Comparison of ENCODE assay signal across 35 mouse cellular contexts in genomic region chr7:28870901-28871664, GRCm38 (mm10). TPM values are rescaled to one million over a fixed set of nuclear protein-coding genes. Genes with fewer than 3 reads are reported as not detected.
A peak's percentile ranks its signal among the peaks of the same experiment; 100 is the strongest.
DNase-seq lines count a peak whose midpoint lies in the region; ATAC-seq and TF ChIP-seq lines count a peak whose summit lies in the region.
"Had no signal": no experiment of that assay in that cellular context is flagged by ENCODE, and none has a peak within 500 bp of the region (broad histone marks: within the 10 kb centered on the region; RNA-seq: fewer than 3 reads in every experiment).

No protein-coding gene starts in this region.

- no peaks in the 10 kb centered on the region for H3K36me3 ChIP-seq in liver, adult 2 months (ENCODE audit: control insufficient read depth, insufficient read depth, low read length)
- H3K36me3 ChIP-seq in liver, embryonic 12.5 days = no peaks in the 10 kb centered on the region
- H3K36me3 ChIP-seq: embryonic facial prominence, embryonic 10.5 days; embryonic facial prominence, embryonic 15.5 days; forebrain, embryonic 15.5 days; heart, embryonic 10.5 days; heart, embryonic 15.5 days; hindbrain, embryonic 12.5 days; intestine, embryonic 15.5 days; limb, embryonic 13.5 days; liver, embryonic 15.5 days; midbrain, embryonic 12.5 days; neural tube, embryonic 12.5 days had no signal

- H3K4me2 ChIP-seq in liver, embryonic 12.5 days = no peak overlapping the region
- H3K4me2 ChIP-seq: embryonic facial prominence, embryonic 15.5 days; forebrain, embryonic 15.5 days; heart, embryonic 15.5 days; hindbrain, embryonic 12.5 days; intestine, embryonic 15.5 days; limb, embryonic 13.5 days; liver, embryonic 15.5 days; midbrain, embryonic 12.5 days; neural tube, embryonic 12.5 days had no signal

- WGBS in liver, adult 2 months = 61% methylated on average over 24 of the region's 24 CpGs
- 73% methylated on average over 24 of the region's 24 CpGs for WGBS in liver, embryonic 12.5 days (ENCODE audit: insufficient replicate concordance)

- H3K4me3 ChIP-seq in liver, adult 2 months (ENCODE audit: insufficient read depth, low read depth, low read length) = no peak overlapping the region
- H3K4me3 ChIP-seq in liver, embryonic 12.5 days = no peak overlapping the region
- H3K4me3 ChIP-seq: embryonic facial prominence, embryonic 10.5 days; embryonic facial prominence, embryonic 15.5 days; forebrain, embryonic 15.5 days; heart, embryonic 10.5 days; heart, embryonic 15.5 days; hindbrain, embryonic 12.5 days; intestine, embryonic 15.5 days; layer of hippocampus, adult 2 months; left cerebral cortex, adult 2 months; limb, embryonic 13.5 days; liver, embryonic 15.5 days; midbrain, embryonic 12.5 days; myocyte; neural tube, embryonic 12.5 days had no signal

- no peak for TF ChIP-seq CTCF in liver, adult 2 months (IDR thresholded peaks at IDR 0.05; ENCODE audit: low read depth, low read length)

- DNase-seq in liver, adult 2 months (ENCODE audit: extremely low read depth, low read depth, low spot score) = peak; percentile 65
- peak; percentile 68 for DNase-seq in testis, postnatal 10 days (ENCODE audit: low spot score)
- no peak for DNase-seq in cerebellum, postnatal 14 days
- DNase-seq in urinary bladder, postnatal 14 days (ENCODE audit: low spot score) = no peak
- DNase-seq: adrenal gland, postnatal 25 days; cerebellum, adult 18-20 months; cerebellum, postnatal 25 days; kidney, adult 2 months; kidney, postnatal 36 days; right cerebral cortex, postnatal 4 days; thymus, adult 18-20 months; thymus, postnatal 36 days had no signal

- H3K9me3 ChIP-seq in liver, embryonic 12.5 days (replicated peaks) = no peaks in the 10 kb centered on the region
- H3K9me3 ChIP-seq: embryonic facial prominence, embryonic 10.5 days; embryonic facial prominence, embryonic 15.5 days; forebrain, embryonic 15.5 days; heart, embryonic 10.5 days; heart, embryonic 15.5 days; hindbrain, embryonic 12.5 days; intestine, embryonic 15.5 days; limb, embryonic 13.5 days; liver, embryonic 15.5 days; midbrain, embryonic 12.5 days; neural tube, embryonic 12.5 days had no signal

- H3K27ac ChIP-seq in liver, adult 2 months (replicated peaks; ENCODE audit: insufficient read depth, low read depth, low read length) = no peak overlapping the region
- H3K27ac ChIP-seq in liver, embryonic 12.5 days = no peak overlapping the region
- H3K27ac ChIP-seq: embryonic facial prominence, embryonic 10.5 days; embryonic facial prominence, embryonic 15.5 days; forebrain, embryonic 15.5 days; heart, embryonic 10.5 days; heart, embryonic 15.5 days; hindbrain, embryonic 12.5 days; hindbrain, postnatal 0 days; intestine, embryonic 15.5 days; layer of hippocampus, adult 2 months; left cerebral cortex, adult 2 months; limb, embryonic 13.5 days; liver, embryonic 15.5 days; macrophage; midbrain, embryonic 12.5 days; neural tube, embryonic 12.5 days had no signal

- ATAC-seq in liver, embryonic 12.5 days = no peak
- peak; percentile 53; the same call in 1 of the 2 replicates for ATAC-seq in erythroblast, adult 5-6 weeks (replicated peaks; ENCODE audit: low FRiP score, poor library complexity, severe bottlenecking)
- ATAC-seq in megakaryocyte, adult 5-6 weeks (ENCODE audit: poor library complexity, severe bottlenecking) = peak; percentile 61
- ATAC-seq in cerebellum, adult (ENCODE audit: insufficient number of reproducible peaks, low FRiP score, low TSS enrichment) = no peak
- ATAC-seq: CD4-positive, CD25-positive, alpha-beta regulatory T cell, adult 4 months; forebrain, embryonic 15.5 days; hindbrain, postnatal 0 days; intestine, embryonic 15.5 days had no signal

- no peaks in the 10 kb centered on the region for H3K4me1 ChIP-seq in liver, adult 2 months (ENCODE audit: control insufficient read depth, insufficient read depth, low read length)
- H3K4me1 ChIP-seq in liver, embryonic 12.5 days = peaks cover 30% of the 10 kb centered on the region
- H3K4me1 ChIP-seq: neural tube, embryonic 12.5 days had no signal

- H3K27me3 ChIP-seq in liver, adult 2 months (ENCODE audit: control insufficient read depth, insufficient read depth, low read length) = no peaks in the 10 kb centered on the region
- H3K27me3 ChIP-seq in liver, embryonic 12.5 days (replicated peaks) = 0 out of 2 replicates have a peak, but pooled peaks cover 7% of the 10 kb centered on the region
- H3K27me3 ChIP-seq: embryonic facial prominence, embryonic 15.5 days; forebrain, embryonic 15.5 days; heart, embryonic 15.5 days; hindbrain, embryonic 12.5 days; intestine, embryonic 15.5 days; limb, embryonic 13.5 days; midbrain, embryonic 12.5 days; neural tube, embryonic 12.5 days had no signal

- no peak for TF ChIP-seq POLR2A in liver, adult 2 months (IDR thresholded peaks at IDR 0.05; ENCODE audit: extremely low read depth, insufficient read depth, low read length)

- H3K79me2 ChIP-seq in liver, adult 2 months (ENCODE audit: control insufficient read depth, insufficient read depth, low read length) = no peaks in the 10 kb centered on the region

- no peak overlapping the region for H3K9ac ChIP-seq in liver, adult 2 months (ENCODE audit: low read depth, low read length)
- no peak overlapping the region for H3K9ac ChIP-seq in liver, embryonic 12.5 days
- H3K9ac ChIP-seq: embryonic facial prominence, embryonic 15.5 days; forebrain, embryonic 15.5 days; heart, embryonic 15.5 days; hindbrain, embryonic 12.5 days; intestine, embryonic 15.5 days; limb, embryonic 13.5 days; liver, embryonic 15.5 days; midbrain, embryonic 12.5 days; neural tube, embryonic 12.5 days had no signal

RNA-seq across cellular contexts. Expression of gene Lgals7, which starts 7.4 kb away (rescaled TPM):
- total RNA-seq in liver, adult 2 months (2014; rRNA removed) = not detected in 2 replicates
- not detected in 2 replicates for polyA plus RNA-seq in liver, adult 2 months (2012; rRNA removed)
- polyA plus RNA-seq in liver, embryonic 12.5 days (2016; fragmentation: Nextera tagmentation; extraction: Ambion mirVana) = 0.25 TPM in 1 of 2 replicates, not detected in the other
- total RNA-seq in erythroblast, adult 5-6 weeks (2015; ENCODE audit: low replicate concordance) = not detected in 2 replicates
- not detected in 2 replicates for total RNA-seq in erythroblast, adult 5-6 weeks (2017; ENCODE audit: low replicate concordance)
- total RNA-seq in megakaryocyte, adult 5-6 weeks (2015) = not detected in 2 replicates
- total RNA-seq in megakaryocyte, adult 5-6 weeks (2017) = not detected in 2 replicates
- total RNA-seq: adrenal gland, postnatal 25 days; layer of hippocampus, adult 2 months; layer of hippocampus, postnatal 14 days; left cerebral cortex, postnatal 36 days had no signal
- polyA plus RNA-seq: macrophage had no signal

RNA-seq across cellular contexts. Expression of gene Capn12, which starts 10.1 kb away (rescaled TPM):
- not detected in 2 replicates for total RNA-seq in liver, adult 2 months (2014; rRNA removed)
- 0.04 TPM in 1 of 2 replicates, not detected in the other for polyA plus RNA-seq in liver, adult 2 months (2012; rRNA removed)
- polyA plus RNA-seq in liver, embryonic 12.5 days (2016; fragmentation: Nextera tagmentation; extraction: Ambion mirVana) = 0.12 and 0.13 TPM in 2 replicates
- not detected in 2 replicates for total RNA-seq in erythroblast, adult 5-6 weeks (2015; ENCODE audit: low replicate concordance)
- 0.26 and 0.42 TPM in 2 replicates for total RNA-seq in erythroblast, adult 5-6 weeks (2017; ENCODE audit: low replicate concordance)
- total RNA-seq in megakaryocyte, adult 5-6 weeks (2015) = not detected in 2 replicates
- total RNA-seq in megakaryocyte, adult 5-6 weeks (2017) = not detected in 2 replicates
- total RNA-seq: hindbrain, postnatal 0 days had no signal
- polyA plus RNA-seq: CD4-positive, CD25-positive, alpha-beta regulatory T cell, adult 4 months had no signal

RNA-seq across cellular contexts. Expression of gene Lgals4, which starts 37.4 kb away (rescaled TPM):
- 9.5 and 11.0 TPM in 2 replicates for total RNA-seq in liver, adult 2 months (2014; rRNA removed)
- polyA plus RNA-seq in liver, adult 2 months (2012; rRNA removed) = 7.9 and 16.4 TPM in 2 replicates
- polyA plus RNA-seq in liver, embryonic 12.5 days (2016; fragmentation: Nextera tagmentation; extraction: Ambion mirVana) = 2.7 and 3.6 TPM in 2 replicates
- total RNA-seq in erythroblast, adult 5-6 weeks (2015; ENCODE audit: low replicate concordance) = 1.7 TPM in 1 of 2 replicates, not detected in the other
- 2.4 TPM in 1 of 2 replicates, not detected in the other for total RNA-seq in erythroblast, adult 5-6 weeks (2017; ENCODE audit: low replicate concordance)
- 3.1 and 13.4 TPM in 2 replicates for total RNA-seq in megakaryocyte, adult 5-6 weeks (2015)
- total RNA-seq in megakaryocyte, adult 5-6 weeks (2017) = 5.2 and 5.9 TPM in 2 replicates

RNA-seq across cellular contexts. Expression of gene Ech1, which starts 46.1 kb away (rescaled TPM):
- 636 and 645 TPM in 2 replicates for total RNA-seq in liver, adult 2 months (2014; rRNA removed)
- 561 and 625 TPM in 2 replicates for polyA plus RNA-seq in liver, adult 2 months (2012; rRNA removed)
- polyA plus RNA-seq in liver, embryonic 12.5 days (2016; fragmentation: Nextera tagmentation; extraction: Ambion mirVana) = 72.3 and 73.6 TPM in 2 replicates
- total RNA-seq in erythroblast, adult 5-6 weeks (2015; ENCODE audit: low replicate concordance) = 36.6 and 59.0 TPM in 2 replicates
- 23.2 and 31.8 TPM in 2 replicates for total RNA-seq in erythroblast, adult 5-6 weeks (2017; ENCODE audit: low replicate concordance)
- 119 TPM in 2 replicates for total RNA-seq in megakaryocyte, adult 5-6 weeks (2015)
- total RNA-seq in megakaryocyte, adult 5-6 weeks (2017) = 78.8 and 82.8 TPM in 2 replicates

Comparison
In these comparisons a context has a peak if more than half of its experiments do, and no peak if none do; other contexts are left out.
1. DNase-seq: peak in liver, adult 2 months (single experiment) and testis, postnatal 10 days (single experiment); none in cerebellum, postnatal 14 days (0 of 2) and urinary bladder, postnatal 14 days (single experiment).
2. ATAC-seq: peak in erythroblast, adult 5-6 weeks (single experiment) and megakaryocyte, adult 5-6 weeks (single experiment); none in liver, embryonic 12.5 days (single experiment) and cerebellum, adult (single experiment).